Mouse (Mus musculus) mesoderm, embryonic 11.5 days (tissue): ENCODE results near the gene Cd274.

ENCODE experiments used
- DNase-seq: peaks from one replicate; pipeline ENCODE4 v3.0.0-alpha.2; 2012; ENCODE audit warnings: low read depth, low spot score

The Cd274 gene

DNA sequence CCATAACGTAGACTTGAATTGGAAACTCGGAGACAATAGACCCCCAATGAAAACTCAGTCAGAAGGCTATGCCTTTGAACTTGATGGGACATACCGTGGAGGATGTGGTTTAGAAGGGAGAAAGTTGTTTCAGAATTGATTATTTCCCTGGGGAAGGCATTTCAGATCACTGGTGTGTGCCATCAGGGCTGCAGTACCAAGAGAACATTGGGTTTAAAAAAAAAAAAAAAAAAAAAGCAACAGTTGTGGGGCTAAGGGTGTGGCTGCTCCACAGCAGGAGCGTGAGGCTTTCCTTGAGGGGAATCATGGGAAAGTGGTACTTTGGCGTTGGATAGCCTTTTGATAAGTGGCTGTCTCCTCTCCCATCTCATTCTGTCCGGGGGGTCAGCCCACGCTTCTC lies 55.5 kb downstream of the Cd274 start:
- DNase-seq = no peak

DNA sequence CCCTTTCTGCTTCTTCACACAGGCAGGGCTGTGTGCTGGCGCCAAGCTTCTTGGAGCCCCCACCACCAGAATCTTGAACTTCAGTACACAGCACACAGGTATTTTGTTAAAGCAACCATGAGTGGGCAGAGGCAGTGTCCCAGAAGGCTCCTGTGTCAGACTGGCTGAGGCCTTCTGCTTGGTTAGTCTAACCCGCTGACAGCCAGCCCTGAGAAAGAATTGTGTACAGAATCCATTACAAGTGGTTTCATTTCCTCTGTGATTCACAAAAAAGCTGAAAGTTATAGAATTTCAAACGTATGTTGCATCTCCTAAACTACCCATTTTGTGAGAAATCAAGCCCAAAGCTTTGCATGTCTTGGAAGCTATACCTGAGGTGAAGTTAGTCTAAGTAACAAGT lies 63.3 kb downstream of the Cd274 start:
- no peak for DNase-seq

GRCm38 (mm10) chr19:29430953-29431352 lies 63.7 kb downstream of the Cd274 start:
- DNase-seq = no peak

DNA sequence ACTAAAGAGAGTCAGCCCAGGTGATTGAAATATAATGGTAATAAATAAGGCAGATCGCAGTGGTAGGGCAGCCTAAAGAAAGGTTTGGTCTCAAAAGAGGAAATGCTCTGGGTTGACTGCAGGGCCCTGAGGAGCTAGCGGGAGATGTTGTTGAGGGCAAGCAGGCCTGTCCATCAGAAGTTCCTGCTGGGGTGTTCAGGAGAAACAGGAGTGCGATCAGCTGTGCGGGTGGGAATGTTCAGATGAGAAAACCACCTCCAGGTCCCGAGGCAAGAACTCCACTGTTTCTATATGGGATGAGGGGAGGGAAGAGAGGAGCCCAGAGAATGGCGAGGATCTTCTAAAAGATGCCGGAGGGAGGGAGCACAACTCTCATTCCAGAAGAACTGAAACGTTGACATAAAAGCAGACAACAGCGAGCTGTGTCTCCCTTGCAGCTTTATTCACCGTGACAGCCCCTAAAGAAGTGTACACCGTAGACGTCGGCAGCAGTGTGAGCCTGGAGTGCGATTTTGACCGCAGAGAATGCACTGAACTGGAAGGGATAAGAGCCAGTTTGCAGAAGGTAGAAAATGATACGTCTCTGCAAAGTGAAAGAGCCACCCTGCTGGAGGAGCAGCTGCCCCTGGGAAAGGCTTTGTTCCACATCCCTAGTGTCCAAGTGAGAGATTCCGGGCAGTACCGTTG lies 69.7 kb downstream of the Cd274 start:
- no peak for DNase-seq
